Comparison of ENCODE assay signal across 10 mouse cellular contexts in the genomic region with DNA sequence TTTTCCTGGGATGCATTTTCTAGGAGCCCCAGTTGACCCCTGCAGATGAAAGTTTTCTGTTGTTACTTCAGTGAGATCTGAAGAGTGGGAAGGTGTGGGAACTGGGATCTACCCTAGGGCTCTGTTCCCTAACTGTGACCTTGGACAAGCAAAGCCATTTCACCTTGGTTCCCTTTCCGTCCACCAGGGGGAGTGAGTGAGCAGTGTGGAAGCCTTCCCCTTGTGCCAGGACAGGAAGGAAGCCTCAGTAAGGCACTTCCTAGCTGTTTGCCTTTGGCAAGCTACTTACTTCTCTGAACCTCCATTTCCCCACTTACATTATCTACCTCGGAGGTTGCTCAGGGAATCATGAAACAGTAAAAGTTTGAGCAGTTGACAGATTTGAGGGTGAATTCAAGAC. TPM values are rescaled to one million over a fixed set of nuclear protein-coding genes. Genes with fewer than 3 reads are reported as not detected.
DNase-seq lines count a peak whose midpoint lies in the region; ATAC-seq and TF ChIP-seq lines count a peak whose summit lies in the region.
"Had no signal": no experiment of that assay in that cellular context is flagged by ENCODE, and none has a peak within 500 bp of the region (broad histone marks: within the 10 kb centered on the region; RNA-seq: fewer than 3 reads in every experiment).

No protein-coding gene starts in this region.

- H3K79me2 ChIP-seq in liver, adult 2 months (ENCODE audit: control insufficient read depth, insufficient read depth, low read length): no peaks in the 10 kb centered on the region

- peaks cover 6% of the 10 kb centered on the region; the same call in 1 of the 2 replicates for H3K4me1 ChIP-seq in liver, adult 2 months (ENCODE audit: control insufficient read depth, insufficient read depth, low read length)
- peaks cover 5% of the 10 kb centered on the region for H3K4me1 ChIP-seq in neural tube, embryonic 11.5 days (ENCODE audit: control insufficient read depth, insufficient read depth, low read length)

- ATAC-seq in neural tube, embryonic 11.5 days (ENCODE audit: insufficient read depth, low FRiP score, low TSS enrichment): no peak

- intact Hi-C loops in left cerebral cortex, adult 2 months (cut with DNase I): loop anchor here (5.0 kb wide), 1 partner anchor 139 kb away; the partner anchor contains the start of gene Nsg2
- intact Hi-C loops in heart, postnatal 10 days (cut with DNase I): no loop called here

- TF ChIP-seq POLR2A in liver, adult 2 months (IDR thresholded peaks at IDR 0.05; ENCODE audit: extremely low read depth, insufficient read depth, low read length): no peak

- H3K4me3 ChIP-seq in left cerebral cortex, adult 2 months: no peak overlapping the region
- H3K4me3 ChIP-seq in liver, adult 2 months (ENCODE audit: insufficient read depth, low read depth, low read length): no peak overlapping the region
- H3K4me3 ChIP-seq in neural tube, embryonic 11.5 days (ENCODE audit: low read depth, low read length): no peak overlapping the region
- H3K4me3 ChIP-seq: embryonic facial prominence, embryonic 15.5 days had no signal

- WGBS in liver, adult 2 months: 20% methylated on average over 2 of the region's 2 CpGs
- 16% methylated on average over 2 of the region's 2 CpGs for WGBS in neural tube, embryonic 11.5 days

- TF ChIP-seq CTCF in left cerebral cortex, adult 2 months (IDR thresholded peaks at IDR 0.05): peak; percentile 92
- peak; percentile 95 for TF ChIP-seq CTCF in liver, adult 2 months (IDR thresholded peaks at IDR 0.05; ENCODE audit: low read depth, low read length)

- H3K27ac ChIP-seq in left cerebral cortex, adult 2 months: no peak overlapping the region
- H3K27ac ChIP-seq in liver, adult 2 months (replicated peaks; ENCODE audit: insufficient read depth, low read depth, low read length): no peak overlapping the region
- no peak overlapping the region for H3K27ac ChIP-seq in neural tube, embryonic 11.5 days (ENCODE audit: low read depth, low read length)
- H3K27ac ChIP-seq: embryonic facial prominence, embryonic 15.5 days had no signal

- no peaks in the 10 kb centered on the region for H3K27me3 ChIP-seq in liver, adult 2 months (ENCODE audit: control insufficient read depth, insufficient read depth, low read length)
- no peaks in the 10 kb centered on the region for H3K27me3 ChIP-seq in neural tube, embryonic 11.5 days (ENCODE audit: control insufficient read depth, insufficient read depth, low read length)
- H3K27me3 ChIP-seq: embryonic facial prominence, embryonic 15.5 days had no signal

- no peaks in the 10 kb centered on the region for H3K9me3 ChIP-seq in neural tube, embryonic 11.5 days (ENCODE audit: control insufficient read depth, low read length)
- H3K9me3 ChIP-seq: embryonic facial prominence, embryonic 15.5 days had no signal

- H3K36me3 ChIP-seq in liver, adult 2 months (ENCODE audit: control insufficient read depth, insufficient read depth, low read length): no peaks in the 10 kb centered on the region
- no peaks in the 10 kb centered on the region for H3K36me3 ChIP-seq in neural tube, embryonic 11.5 days (ENCODE audit: control insufficient read depth, insufficient read depth, low read length)
- H3K36me3 ChIP-seq: embryonic facial prominence, embryonic 15.5 days had no signal

- no peak overlapping the region for H3K9ac ChIP-seq in liver, adult 2 months (ENCODE audit: low read depth, low read length)
- no peak overlapping the region for H3K9ac ChIP-seq in neural tube, embryonic 11.5 days (ENCODE audit: low read length)
- H3K9ac ChIP-seq: embryonic facial prominence, embryonic 15.5 days had no signal

- no peak overlapping the region for H3K4me2 ChIP-seq in neural tube, embryonic 11.5 days (ENCODE audit: low read depth)
- H3K4me2 ChIP-seq: embryonic facial prominence, embryonic 15.5 days had no signal

- peak; percentile 60 to 69 for DNase-seq in left cerebral cortex, adult 2 months (ENCODE audit: extremely low spot score in 1 of 2, low spot score in 2 of 2)
- DNase-seq in left cerebral cortex, adult 11 months (ENCODE audit: low spot score): no peak
- peak; percentile 17 for DNase-seq in adrenal gland, adult 8-10 months
- DNase-seq in embryo, embryonic 9.5 days (ENCODE audit: extremely low spot score): peak; percentile 80
- DNase-seq in heart, postnatal 10 days: peak; percentile 50 to 74
- peak; percentile 61 for DNase-seq in liver, adult 2 months (ENCODE audit: extremely low read depth, low read depth, low spot score)
- peak; percentile 75 for DNase-seq in neural tube, embryonic 11.5 days (ENCODE audit: low spot score)
- DNase-seq in thymus, postnatal 0 days (ENCODE audit: low spot score): peak; percentile 82

RNA-seq across cellular contexts. Expression of gene Il9r, which starts 59.0 kb away (rescaled TPM):
- not detected for total RNA-seq in left cerebral cortex, adult 2 months (2021)
- under 1 TPM in 3 of 4 experiments, not detected in 1; 0.42 to 0.71 (median 0.62) TPM for total RNA-seq in adrenal gland, adult 8-10 months (2022)
- total RNA-seq in heart, postnatal 10 days (2021): under 1 TPM in 1 of 2 experiments, not detected in 1; 0.10 TPM
- 0.20 TPM in 1 of 2 replicates, not detected in the other for total RNA-seq in liver, adult 2 months (2014; rRNA removed)
- polyA plus RNA-seq in liver, adult 2 months (2012; rRNA removed): 0.06 and 0.07 TPM in 2 replicates
- polyA plus RNA-seq in neural tube, embryonic 11.5 days (2014; fragmentation: Nextera tagmentation; extraction: Ambion mirVana): 0.07 TPM in 1 of 2 replicates, not detected in the other
- 5.3 and 5.7 TPM in 2 replicates for polyA plus RNA-seq in thymus, postnatal 0 days (2015; fragmentation: Nextera tagmentation; extraction: Ambion mirVana)
- polyA plus RNA-seq: liver, embryonic 16.5 days had no signal
